Mouse (Mus musculus): ENCODE measurements around the gene Zbtb16.

- TF ChIP-seq CTCF (conservative IDR thresholded peaks at IDR 0.05; ENCODE audit: low read length) (no peak), NANOG (IDR thresholded peaks at IDR 0.05; ENCODE audit: borderline replicate concordance, low read length) (no peak), POU5F1 (IDR thresholded peaks at IDR 0.05; ENCODE audit: borderline replicate concordance, low read length) (no peak)
Observed at GRCm38 (mm10) chr9:48817907-48818306, 18.1 kb downstream of the Zbtb16 start.
